Mouse (Mus musculus) lung, adult 2 months (tissue): ENCODE measurements at regions not wholly inside any gene's neighbourhood (a gene's known extent, or its start where the extent isn't known, plus 50 kb on each side); places are given as distances from the start of the nearest gene placed in this dataset.

Source experiments
- CTCF ChIP-seq: fragments of 200-500 bp; IDR thresholded peaks from 2 replicates; pipeline ENCODE4 v1.5.1; 2011; ENCODE audit warnings: mild to moderate bottlenecking, low read length, control low read depth; ENCODE audit not compliant: insufficient read depth
- POLR2A ChIP-seq: fragments of 200-500 bp; IDR thresholded peaks from 2 replicates; pipeline ENCODE4 v1.6.1; 2011; ENCODE audit warnings: low read depth, mild to moderate bottlenecking, control low read depth, low read length, borderline replicate concordance; ENCODE audit errors: extremely low read depth

DNA sequence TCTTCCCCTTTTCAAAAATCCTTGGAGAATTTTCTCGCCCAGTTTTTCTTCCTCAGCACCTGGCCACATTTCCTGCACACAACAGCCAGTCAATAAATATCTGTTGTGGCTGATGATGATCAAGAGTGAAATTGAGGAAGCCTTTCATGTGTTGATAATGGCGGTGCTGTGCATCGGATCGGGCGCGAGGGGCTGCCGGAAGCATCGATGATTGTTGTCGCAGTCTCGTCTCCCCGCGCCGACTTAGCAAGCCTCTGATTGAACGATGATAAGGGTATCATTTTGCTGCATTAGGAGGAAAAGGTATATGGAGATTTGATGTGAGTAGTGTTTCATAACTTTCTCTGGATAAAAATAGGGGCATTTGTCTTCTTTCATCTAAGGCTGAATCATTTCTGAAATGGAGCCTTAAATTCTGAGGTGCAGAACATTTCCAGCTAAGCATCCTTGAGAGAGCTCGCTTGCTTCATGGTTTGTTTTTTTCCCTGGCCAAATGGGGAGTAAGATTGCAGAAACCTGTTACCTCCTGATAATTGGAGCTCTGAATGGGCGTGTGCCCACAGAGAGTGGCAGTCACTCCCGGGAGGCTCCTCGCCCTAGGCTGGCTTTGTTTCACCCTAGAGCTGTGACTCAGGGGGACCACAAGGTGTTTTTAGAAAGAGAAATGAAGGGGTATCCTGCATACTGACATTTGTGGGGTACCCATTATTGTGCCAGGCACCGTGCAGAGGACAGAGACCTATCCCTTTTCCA is 94.8 kb upstream of the Podxl start:
- TF ChIP-seq CTCF = no peak
- no peak for TF ChIP-seq POLR2A
